Mouse (Mus musculus) testis, postnatal 10 days (tissue): ENCODE data around the gene Slc13a5.
A peak's percentile ranks its signal among the peaks of the same experiment; 100 is the strongest.

Experiments used
- DNase-seq: peaks from one replicate; pipeline ENCODE4 v3.0.0; 2021; ENCODE audit warnings: low spot score

The Slc13a5 gene

DNA sequence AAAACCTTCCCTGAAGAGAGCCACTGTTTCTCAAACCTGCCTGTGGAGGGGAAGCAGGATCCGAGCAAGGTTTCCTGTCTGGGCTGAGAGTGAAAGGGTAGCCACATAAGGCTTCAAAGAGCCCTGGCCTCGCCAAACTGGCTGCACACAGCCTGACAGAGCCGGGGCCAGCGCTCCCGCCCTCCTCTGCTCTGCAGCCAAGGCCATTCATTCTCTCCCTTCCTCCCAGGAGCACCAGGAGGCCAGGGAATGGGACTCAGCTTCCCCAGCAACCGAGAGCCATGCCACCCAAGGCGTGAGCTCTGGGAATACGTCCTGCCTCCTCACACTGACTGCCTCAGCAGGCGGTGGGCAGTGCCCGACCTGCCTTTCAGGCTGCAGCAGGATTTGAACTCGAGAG, 1.5 kb downstream of the Slc13a5 start:
- DNase-seq = no peak

DNA sequence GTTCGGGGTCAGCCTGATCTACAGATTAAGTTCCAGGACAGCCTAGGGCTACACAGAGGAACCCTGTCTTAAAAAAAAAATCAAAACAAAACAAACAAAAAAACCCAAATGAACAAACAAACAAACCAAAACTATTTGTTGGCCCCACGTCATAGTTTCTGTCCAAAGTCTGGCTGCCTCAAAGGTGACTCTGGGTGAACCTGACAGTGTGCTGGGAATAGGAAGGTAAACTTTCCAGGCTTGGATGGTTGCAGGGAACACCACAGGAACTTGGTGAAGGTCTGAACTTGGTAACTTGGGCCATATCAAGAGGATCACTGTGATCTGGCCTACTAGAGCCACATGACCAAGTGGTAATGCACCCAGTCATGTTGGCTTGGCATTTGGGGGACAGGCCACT, 10.6 kb downstream of the Slc13a5 start:
- DNase-seq = no peak

DNA sequence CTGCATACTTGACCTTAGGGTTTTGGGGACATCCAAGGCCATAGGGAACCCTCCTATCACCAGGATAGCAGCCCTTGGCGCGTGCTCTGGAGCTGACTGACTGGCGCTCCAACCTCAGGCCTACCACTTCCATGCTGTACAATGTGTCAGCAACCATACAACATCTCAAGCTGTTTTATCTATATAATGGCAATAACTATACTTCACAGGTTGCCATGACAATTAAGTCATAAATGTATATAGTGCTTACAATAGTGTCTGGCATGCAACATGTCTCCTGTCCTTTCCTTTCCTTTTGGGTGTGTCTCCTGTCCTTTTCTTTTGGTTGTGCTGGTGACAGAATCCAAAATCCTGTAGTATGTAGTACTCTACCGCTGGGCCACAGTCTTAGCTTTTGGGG, 11.4 kb downstream of the Slc13a5 start:
- no peak for DNase-seq

DNA sequence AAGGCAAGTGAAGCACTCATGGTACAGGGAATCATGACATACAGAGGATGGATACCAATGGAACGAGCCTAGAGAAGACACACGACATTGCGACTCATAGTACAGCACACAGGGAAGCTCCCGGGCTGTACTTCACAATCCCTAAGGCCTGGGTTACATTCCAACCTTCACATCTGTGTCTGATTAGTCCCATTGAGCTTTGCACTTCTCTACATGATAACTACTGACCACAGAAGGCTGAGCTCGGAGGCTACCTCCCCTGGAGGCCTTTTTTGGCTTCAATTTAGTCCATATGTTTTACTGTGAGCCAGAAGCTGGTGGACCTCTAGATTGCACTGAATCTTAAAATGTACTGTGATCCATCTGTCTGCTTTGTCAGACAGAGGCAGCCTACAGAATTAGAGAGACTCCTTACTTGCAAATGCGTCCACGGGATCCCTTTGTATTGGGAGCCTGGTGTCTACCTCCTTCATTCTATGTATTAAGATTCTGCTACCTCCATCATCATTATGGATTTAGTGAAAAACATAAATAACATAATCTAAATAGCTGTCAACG, 21.7 kb downstream of the Slc13a5 start:
- DNase-seq = no peak

DNA sequence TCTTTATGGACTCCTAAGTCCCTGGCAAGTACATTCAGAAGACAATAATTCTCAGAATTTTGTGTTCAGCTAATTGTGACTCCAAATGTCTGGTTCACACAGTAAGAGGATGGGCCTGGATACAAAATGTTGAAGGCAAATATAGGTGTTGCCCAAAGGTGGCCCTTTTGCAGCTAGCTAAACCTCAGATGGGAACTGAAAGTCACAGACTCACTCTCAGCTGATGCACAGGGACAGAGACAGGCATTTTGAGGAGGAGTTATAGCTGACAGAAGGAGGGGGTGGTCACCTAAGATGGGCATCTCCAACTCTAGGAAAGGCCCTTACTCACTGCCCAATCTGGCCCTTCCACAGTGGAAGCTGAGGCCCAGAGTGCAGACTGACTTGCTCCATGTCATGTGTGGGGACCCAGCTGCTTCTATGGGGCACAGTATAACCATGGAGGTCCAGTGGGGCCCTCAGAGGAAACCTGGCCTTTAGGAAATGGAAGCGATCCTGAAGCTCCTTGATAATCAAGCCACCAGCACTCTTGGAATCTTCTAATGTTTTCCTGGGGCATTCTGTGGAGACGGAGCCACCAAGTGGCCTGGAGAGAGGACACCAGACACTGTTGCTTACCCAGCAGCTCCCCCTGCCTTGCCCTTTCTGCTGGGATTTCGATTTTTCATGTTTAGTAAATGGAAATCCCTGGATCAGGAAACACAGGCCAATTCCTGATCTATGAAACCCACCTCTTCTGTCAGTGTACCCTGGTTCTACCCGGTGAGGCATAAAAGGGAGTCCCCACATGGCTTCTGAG, 26.8 kb downstream of the Slc13a5 start:
- DNase-seq = no peak

DNA sequence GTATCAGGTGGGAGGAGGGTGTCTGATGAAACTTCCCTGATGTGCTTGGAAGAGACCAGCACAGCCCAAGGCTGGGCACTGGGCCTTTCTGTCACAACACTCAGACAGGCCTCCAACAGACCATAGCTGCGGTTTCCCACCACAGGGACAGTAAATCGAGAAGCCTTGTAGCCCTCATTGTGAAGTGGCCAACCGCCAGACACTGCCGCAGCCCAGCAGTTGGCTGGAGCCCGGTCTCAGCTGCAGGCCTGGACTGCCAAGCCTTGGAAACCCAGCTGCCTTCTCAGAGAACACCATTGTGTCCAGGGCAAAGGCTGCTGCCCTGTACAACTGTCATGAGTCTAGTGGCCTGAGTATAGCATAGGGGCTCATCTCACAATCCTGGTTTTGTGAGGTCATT, 33.0 kb downstream of the Slc13a5 start:
- DNase-seq = no peak

DNA sequence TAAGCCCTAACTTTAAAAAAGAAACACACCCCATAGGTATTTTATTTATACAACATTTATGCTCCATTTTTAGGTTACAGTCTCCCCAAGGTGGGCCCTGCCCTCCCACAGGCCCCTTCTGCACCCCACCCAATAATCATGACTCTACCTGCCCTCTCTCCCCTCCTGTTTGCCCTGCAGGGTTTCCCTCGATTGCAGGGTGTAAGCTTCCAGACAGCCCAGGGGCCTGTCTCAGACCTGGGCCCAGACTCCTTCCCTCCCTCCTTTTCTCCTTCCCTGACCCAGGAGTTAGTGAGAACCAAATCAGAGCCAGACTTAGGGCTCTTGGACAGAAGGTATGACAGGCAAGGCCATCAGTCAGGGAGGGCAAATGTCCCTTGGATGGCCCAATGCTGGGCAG, 34.0 kb downstream of the Slc13a5 start:
- DNase-seq = no peak

DNA sequence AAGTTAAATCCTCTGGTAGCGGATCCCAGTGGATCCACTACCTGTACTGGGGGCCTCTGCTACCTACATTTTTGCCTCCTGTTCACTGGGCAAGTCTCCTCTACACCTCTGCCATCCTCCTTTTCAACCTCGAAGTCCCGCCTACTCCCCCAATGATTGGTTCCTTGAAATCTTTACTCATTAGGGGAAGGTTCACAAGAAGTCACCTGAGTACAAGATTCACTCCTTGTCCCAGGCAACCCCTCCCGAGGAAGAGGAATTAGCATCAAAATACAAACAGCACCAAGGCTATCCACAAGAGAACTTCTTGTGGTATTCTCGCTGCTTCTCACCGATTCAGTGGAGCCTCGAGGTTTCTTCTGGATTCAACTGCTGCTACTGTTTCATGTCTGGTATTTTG, 35.0 kb downstream of the Slc13a5 start:
- no peak for DNase-seq

DNA sequence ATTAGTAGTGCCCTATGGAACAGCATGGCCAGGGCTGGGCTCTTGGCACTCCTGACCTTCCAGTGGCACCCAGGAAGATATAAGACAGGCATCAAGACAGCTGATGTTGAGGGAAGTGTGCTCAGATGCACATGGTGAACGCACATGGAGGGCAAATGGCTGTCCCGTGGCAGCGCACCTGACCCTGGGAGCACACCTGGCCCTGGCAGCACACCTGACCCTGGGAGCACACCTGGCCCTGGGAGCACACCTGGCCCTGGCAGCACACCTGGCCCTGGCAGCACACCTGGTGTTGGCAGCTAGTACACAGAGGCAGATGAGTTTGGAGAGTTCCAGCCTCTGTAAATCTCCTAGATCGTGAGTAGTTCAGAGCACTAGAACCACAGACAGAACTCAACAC, 38.5 kb downstream of the Slc13a5 start:
- no peak for DNase-seq

DNA sequence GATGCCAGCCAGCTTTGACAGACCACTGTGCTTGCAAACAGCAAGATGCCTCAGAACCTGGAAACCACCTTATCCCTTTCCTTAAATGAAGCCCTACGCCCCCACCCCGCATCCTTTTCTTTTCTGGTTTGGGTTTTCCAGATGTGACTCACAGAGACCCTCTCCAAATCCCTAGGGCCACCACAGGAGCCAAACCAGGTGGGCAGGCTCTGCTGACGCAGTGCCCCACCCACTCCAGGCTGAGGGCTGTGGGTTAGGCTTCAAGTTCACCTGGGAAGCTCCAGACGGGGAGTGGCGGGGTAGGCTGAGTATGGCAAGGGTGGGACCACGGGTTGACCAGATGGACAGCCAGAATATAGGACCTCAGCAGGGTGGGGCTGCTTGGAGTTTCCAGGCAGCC, 40.1 kb downstream of the Slc13a5 start:
- no peak for DNase-seq

DNA sequence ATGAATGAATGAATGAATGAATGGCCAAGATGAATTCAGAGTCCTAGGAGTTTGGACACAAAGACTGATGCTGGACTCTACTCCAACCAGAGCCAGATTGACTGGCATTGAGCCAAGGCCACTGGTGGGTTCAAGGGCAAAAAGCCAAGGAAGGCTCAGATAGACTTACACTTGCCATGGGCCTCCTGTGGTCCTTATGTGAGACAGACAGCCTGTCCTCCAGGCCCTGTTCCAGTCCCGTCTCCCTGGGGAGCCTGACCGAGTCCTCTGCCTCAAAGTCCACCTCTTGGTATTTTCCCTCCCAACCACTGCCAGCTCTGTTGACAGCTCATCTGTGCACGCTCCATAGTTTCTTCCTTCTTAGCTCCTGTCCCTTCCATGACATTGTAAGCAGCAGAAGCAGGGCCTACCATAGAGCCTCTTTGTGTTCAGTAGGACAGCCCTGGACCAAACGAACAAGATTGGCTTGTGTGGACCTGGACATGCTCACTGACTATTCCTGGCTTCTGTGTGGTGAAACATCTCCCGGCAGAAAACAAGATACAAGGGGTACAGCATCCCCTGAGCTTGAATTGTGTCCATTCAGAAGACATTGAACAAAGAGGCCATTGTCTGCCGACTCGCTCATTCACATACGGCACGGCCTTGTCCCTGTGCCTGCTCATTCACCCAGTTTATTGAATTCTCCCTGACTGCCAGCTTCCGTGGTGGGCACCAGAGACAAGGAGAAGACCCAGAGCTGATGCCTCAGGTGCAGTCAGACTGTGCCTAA, 40.8 kb downstream of the Slc13a5 start:
- DNase-seq = peak; percentile 47

DNA sequence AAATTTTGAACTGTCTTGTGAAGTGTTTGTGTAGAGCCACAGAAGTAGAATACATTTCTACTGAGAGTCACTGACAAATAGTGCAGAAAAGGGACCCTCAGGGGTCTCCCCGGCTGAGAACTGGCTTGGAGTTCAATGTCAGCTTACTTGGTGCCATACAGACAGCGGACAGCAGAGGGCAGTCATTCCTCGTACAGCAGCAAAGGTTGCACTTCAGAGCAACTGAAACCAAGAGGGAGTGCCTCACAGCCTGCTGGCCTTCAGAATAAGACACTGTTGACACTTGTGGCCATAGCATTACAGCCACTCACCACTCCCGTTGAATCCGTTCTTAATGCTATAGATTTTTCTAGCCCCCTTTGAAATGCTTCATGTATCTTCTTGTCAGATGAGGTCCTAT, 42.2 kb downstream of the Slc13a5 start:
- DNase-seq = peak; percentile 89

DNA sequence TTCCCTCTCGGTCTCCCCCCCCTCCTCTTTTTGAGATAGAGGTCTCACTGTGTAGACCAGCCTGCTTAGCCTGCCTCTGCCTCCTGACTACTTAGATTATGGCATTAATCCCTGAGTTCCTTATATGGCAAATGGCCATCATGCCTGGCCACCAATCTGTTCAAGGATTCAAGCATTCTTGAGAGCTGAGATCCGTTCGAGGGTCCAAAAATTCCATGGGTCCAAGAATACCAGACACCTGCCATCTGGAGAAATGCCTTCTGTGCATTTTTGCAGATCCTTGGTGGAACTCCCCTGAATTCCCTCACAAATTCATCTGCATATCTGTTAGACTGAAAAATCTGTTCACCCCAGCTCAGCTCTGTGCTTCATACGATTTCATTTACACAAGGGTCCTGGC, 43.6 kb downstream of the Slc13a5 start:
- no peak for DNase-seq

DNA sequence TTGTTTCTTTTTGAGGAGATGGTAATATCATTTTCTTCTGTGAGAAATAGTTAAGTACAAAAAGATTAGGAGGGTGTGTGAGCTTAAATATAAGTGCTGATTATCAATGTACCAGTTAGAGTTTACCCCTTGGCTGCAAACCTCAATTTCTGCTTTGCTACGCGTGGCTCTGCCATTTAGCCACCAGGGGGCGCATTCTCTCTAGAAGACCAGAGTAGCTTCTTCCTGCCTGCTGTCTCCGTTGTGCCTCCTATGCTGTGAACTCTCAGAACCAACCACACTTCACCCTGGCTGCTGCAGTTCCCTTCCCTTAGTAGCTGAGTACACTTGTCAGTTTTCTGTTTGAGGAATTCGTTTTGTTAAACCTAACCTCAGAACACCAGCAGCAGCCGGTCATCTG, 45.7 kb downstream of the Slc13a5 start:
- DNase-seq = peak; percentile 85

DNA sequence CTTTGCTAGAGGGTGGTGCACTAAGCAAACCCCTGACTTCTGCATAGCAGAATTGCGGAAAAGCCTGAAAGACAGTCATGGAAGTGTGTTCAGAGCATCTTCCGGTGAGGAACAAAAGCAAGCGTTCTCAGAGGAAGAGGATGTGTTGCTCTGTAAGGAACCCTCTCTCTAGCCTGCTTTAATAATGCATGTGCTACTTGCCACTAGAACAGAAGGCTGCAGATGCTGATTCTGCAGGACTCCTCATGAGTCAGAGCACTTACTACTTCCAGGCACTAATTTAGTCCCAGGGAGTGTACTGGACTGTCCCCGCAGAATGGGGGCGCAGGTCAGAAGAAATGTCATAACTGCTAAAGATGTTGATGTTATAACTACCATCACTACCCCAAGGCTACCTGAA, 49.9 kb downstream of the Slc13a5 start:
- DNase-seq = no peak

DNA sequence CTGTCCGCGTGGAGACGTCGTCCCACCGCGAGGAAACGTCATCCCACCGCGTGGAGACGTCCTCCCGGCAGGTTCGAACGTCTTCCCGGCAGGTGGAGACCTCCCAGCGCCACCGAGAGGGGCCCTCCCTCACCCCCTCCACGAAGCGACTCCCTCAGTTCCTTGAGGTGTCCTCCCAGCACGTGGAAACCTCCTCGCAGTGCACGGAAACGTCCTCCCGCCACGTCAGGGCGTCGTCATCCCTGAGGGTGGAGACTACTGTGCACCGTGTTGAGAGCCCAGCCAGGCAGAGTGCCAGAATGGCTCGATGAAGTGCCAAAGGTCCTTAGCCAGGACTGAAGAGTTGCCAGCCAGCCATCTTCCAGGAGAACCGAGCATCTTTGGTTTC, 51.6 kb downstream of the Slc13a5 start, which contains the start of gene Med31:
Gene Med31 (minus strand): TSS at position 183 of the 388 bp plus-strand sequence.
- DNase-seq = peak; percentile 82

DNA sequence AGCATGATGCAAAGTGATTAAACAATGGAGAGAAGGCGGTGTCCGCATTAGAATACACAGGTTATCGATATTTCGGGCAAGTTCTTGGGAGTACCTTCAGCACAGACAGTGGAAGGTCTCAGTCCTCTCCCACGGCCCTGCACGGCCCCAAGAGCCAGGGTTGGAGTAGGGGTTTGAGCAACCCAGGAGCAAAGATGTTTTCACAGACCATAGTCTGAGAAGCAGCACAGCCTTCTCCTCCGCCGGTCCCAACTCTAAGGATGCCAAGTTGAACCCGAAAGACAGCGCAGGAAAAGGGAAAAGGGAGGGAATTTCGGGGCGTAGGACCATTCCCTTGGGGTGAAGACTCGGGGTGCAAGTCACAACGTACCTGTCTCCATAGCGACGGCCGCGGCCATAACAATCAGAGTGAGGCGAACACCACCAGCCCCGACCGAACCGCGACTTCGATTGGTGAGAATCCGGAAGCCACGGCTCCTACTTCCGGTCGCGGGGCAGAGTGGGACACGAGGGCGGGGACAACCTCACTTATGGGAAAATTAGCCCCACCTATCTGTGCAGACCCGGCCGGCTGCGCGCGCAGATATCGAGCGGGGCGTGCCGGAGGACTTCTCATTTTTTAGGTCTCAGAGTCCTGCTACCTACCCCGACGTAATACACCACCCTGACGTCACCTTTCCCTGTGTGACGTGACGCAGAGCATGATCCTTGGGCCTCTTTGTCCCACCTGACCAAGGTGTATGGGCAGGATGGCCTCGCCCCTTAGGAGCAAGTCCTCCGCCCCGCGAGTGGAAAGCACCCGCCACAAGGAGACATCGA, 52.2 kb downstream of the Slc13a5 start:
- peak; percentile 96 for DNase-seq

DNA sequence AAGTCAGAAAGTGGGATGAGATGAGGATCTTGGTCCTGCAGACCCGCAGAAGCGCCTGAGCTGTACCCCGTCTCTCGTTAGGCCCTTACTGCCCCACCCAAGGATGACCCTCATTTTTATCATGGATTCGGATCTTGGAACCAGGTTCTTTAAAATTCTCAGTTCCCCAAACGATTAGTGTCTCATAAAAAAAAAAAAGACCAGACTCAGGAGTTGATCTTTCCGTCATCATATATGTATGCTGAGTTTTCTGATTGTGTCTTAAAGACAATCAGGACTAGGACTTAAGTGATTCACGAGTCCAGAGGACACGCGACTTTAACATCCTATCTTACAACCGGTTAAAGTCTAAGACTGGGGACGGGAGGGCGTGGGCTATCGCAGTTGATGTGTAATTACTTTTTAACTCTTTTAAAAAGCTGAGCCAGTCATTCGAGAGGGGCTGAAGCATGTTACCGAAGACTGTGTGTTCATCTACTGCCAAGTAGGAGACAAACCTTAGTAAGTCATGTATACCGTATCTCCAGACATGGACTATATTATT, 59.1 kb downstream of the Slc13a5 start:
- DNase-seq = no peak

DNA sequence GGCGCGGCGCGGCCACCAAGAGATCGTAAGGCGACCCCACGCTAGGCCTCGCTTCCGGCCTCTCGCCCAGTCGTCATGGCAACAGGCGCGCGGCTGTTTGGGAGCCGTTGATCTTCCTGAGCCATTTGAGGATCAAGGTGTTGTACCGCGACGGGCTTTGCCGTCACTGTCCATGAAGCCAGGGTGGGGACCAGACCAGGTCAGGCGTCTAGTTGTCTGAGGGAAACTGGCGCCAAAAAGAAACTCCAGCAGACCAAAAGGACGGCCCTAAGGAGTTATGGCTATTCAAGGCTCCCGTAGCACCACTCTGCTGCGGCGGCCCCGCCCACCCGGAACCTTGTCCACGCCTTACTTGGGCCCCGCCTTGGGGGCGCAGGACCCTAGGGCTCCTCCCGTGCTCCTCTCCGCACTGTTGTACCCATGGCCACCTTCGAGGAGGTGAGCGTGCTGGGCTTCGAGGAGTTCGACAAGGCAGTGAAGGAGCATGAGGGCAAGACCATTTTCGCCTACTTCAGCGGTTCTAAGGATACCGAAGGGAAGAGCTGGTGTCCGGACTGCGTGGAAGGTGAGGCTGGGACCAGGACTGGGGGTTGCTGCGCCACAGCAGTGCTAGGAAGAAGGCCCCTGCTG, 59.7 kb downstream of the Slc13a5 start, which contains the start of the genes 4933427D14Rik and Txndc17:
Gene 4933427D14Rik (minus strand): TSS at position 256 of the 630 bp plus-strand sequence.
Gene Txndc17 (plus strand): TSS at position 344 of the 630 bp plus-strand sequence.
- peak; percentile 91 for DNase-seq

DNA sequence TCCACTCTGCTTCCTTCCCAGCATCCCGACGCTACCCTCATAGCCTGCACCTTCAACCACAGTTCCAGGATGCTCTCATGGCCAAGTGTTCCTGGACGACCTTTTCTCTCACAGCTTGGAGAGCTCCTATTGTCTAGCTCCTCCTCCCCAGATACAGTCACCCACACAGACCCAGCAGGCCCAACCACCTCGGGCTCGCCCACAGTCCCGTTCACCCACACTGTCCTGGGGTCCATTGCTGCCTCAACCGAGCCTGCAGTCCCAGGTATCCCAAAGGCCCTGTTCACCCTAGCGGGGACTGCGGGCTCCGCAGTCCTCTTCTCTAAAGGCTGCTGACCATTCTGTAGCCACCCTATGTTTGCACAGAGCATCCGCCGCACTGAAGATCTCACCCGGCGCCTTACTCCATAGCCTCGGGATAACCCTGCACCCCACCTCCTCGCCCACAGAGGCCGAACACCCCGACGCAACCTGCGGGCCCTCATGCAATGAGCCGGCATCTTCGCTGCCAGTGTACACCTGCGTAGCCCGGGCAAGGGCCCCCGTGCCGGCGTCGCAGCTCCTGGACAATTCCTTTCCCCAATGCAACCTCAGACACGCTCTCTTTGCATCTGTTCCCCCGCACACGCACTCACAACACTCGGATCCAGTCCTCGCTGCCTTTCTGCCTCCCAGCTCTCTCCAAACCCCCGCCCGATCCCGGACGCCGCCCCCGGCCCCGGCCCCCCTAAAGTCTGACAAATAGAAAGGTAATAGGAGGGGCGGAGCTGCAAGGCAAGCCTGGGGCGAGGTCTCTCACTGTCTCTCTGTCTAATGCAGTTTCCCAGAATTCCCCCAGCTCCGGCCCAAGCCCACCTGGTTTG, 60.5 kb downstream of the Slc13a5 start, which contains the start of gene Gm43951:
Gene Gm43951 (minus strand): TSS at position 500 of the 863 bp plus-strand sequence.
- peak; percentile 58 for DNase-seq
